Mouse (Mus musculus) lung, adult 18-20 months (tissue): ENCODE measurements around the gene Adgrf1.
A peak's percentile ranks its signal among the peaks of the same experiment; 100 is the strongest.

Source experiments
- DNase-seq, 2 experiments: peaks; one replicate each; pipeline ENCODE4 v3.0.0; 2022; ENCODE audit warnings: mixed read lengths in 2 of 2

The Adgrf1 gene

GRCm38 (mm10) chr17:43363921-43364320, 93.8 kb downstream of the Adgrf1 start:
- DNase-seq: no peak

- DNase-seq: peak; percentile 41 to 60
Observed at GRCm38 (mm10) chr17:43365297-43365696, 95.2 kb downstream of the Adgrf1 start.

- DNase-seq: peak; percentile 42 to 62
Observed at GRCm38 (mm10) chr17:43366486-43366885, 96.4 kb downstream of the Adgrf1 start.

GRCm38 (mm10) chr17:43368171-43368576, 98.0 kb downstream of the Adgrf1 start:
- no peak for DNase-seq

GRCm38 (mm10) chr17:43372604-43373003, 102.5 kb downstream of the Adgrf1 start:
- DNase-seq: no peak

- peak in 1 of 2 experiments; percentile 58 for DNase-seq
Observed at GRCm38 (mm10) chr17:43374020-43374419, 103.9 kb downstream of the Adgrf1 start.
